Mouse (Mus musculus) cerebellum, adult 11 months (tissue): ENCODE measurements around the gene Dapp1.
"Not testable (repeated sequence)": the region's sequence is repeated elsewhere in the genome, so short reads cannot be mapped to it uniquely, and the experiment has no call there.

ENCODE experiments used
- DNase-seq: peaks from one replicate; pipeline ENCODE4 v3.0.0; 2022

Gene Dapp1

DNA sequence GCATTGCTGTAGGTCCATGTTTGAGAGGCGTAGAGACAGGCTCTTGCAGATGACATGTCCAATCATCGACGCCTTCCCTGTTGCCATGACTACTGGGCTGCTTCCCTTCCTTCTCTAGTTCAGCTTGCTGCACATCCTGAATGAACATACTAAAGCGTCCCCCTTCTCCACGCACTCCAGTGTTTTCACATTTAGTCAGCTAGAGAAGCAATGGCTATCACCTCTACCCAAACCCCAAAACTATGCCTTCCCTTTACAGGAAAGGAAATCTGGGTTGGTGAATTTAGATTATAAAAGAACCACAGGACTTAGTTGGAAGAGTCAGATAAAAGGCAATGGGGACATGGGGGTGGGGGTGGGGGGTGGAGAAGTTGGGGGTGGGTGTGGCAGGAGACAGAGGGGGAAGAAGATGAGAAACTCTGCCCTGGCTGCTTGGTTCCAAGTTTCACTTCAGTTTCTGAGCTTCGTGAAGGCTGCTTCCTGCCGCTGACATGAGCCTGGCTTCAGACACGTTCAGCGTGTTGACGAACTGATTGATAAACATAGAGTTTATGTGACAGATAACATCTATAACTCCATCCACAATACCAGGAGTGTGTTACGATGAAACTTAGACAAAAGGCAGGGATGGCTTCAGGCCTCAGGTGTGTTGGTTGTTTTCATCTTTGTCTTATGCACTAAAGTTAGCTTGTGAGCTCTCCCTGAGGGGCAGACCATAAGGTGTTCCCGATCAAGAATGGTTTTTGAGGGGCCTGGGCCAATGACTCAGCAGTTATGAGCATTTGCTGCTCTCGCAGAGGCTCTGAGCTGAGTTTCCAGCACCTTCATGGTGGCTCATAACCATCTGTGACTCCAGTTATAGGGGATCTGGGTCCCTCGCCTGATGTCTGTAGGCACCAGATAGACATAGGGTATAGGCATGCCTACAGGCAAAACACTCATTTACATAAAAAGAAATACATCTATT, 28.1 kb downstream of the Dapp1 start:
- DNase-seq: no peak

DNA sequence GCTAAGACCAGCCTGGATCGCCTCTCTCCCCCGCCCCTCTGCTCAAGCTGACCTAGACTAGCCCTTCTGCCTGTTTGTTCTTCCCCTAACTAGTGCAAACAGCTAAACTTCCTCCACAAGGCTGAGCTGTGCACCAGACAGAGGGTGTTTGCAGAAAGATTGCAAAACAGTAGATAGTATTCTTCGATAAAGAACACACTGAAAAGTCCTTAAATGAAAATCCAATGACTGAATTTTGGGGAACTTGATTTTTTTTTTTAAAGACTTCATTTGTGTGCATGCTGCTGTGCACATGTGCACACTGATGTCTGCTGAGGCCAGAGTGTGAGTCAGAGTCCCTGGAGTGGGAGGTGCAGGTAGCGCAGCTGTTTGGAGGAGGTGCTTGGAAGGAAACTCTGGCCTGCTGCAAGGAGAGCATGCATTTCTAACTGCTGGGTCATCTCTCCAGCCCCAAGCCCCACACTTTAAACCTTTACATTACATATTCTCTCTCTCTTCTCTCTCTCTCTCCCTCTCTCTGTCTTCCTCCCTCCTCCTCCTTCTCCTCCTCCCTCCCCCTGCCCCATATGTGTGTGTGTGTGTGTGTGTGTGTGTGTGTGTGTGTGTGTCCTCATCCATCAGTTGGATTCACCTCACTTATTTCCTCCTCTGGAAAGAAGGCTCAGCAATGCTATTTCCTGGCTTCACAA, 29.0 kb downstream of the Dapp1 start:
- DNase-seq: no peak

DNA sequence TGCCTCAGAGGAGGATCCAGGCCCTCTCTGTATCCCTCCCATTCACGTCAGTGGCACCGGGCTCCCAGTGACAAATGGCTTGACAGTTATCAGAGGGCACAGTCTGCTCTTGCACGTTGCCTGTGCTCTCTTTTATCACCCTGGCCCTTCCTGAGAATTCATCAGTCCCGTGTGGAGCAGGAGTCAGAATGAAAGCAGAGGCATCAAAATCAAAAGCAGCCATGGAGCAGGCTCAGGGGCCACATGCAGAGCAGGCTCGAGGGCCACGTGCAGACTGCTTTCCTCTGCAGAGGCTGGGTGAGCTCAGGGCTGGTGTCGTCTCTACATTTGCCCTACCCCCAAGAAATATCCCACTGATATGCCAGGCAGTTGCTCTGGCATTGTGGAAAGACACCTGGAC, 29.5 kb downstream of the Dapp1 start:
- DNase-seq: no peak

DNA sequence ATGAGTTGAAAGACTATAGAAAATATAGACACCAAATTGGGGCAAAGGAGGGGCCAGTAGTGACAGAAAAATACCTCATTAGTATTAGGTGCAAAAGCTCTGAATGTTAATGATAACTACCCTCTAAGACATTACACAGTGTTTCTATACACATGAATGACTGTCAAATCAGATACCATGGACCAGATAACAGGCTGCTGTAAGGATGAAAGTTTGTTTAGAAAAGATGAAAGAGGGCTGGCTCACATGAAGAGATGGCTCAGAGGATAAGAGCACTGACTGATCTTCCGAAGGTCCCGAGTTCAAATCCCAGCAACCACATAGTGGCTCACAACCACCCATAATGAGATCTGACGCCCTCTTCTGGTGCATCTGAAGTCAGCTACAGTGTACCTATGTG, 30.0 kb downstream of the Dapp1 start:
- not testable (repeated sequence) for DNase-seq

DNA sequence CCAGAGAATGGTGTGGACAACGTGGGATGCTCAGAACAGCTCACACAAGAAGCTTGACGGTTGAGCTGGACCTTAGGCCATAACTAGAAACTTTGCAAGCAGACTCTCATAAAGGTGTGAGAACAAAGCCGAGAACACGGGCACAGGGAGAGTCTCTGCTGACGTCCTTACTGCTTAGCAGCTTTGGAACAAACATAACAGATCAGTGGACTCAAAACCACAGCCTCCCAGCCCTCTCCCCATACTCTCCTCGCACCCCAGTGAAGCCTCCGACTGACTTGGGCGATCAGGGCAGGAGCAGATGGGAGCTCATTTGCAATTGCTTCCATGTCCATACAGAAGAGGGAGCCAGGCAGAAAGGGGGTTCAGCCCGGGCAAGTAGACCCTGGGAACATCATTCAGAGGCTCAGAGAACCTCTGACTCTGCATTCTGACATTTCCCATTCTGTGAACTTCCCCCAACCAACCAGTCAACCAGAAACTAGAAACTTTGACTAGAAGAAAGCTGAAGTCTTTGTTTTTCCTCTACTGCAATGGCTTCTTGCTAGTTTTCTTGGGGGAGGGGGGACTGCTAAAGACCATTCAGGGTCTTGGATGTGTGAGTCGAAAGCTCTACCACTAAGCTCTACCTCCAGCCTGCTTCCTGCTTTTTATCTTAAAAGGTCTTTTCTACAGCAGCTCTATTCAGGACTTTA, 31.0 kb downstream of the Dapp1 start:
- no peak for DNase-seq

DNA sequence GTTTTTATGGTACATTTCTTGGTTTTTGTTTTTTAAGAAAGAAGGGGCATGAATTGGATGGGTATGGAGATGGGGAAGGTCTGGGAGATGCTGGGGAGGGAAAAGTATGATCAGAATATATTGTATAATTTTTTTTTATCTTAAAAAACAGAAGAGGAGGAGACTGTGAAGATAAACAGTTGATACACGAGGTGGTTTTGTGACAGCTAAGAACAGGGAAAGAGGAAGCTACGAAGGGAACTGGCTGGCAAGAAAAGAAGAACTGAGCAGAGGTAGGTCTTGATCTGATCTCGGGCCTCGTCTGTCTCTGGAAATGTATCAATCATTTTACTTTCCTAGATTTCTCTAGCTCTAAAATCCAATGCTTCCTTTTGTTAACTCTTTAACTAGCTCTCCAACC, 33.8 kb downstream of the Dapp1 start:
- DNase-seq: no peak

DNA sequence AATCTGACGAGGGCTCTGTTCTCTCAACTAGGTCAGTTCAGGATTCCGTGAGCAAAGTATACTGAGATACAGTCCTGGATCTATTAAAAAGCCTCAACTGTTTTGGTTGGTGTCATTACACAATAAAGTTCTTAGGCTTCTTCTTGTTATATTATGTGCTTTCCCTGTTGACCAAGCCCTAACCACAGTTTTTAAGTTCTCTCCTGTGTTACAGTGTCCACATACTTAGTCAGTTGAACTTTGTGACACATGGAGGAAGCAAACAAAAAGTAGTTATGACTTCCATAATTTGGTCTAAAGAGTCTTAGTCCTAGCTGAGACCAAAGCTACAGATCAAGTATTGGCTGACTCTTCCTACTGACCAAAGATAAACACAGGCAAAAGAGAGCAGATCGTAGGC, 34.5 kb downstream of the Dapp1 start:
- no peak for DNase-seq

DNA sequence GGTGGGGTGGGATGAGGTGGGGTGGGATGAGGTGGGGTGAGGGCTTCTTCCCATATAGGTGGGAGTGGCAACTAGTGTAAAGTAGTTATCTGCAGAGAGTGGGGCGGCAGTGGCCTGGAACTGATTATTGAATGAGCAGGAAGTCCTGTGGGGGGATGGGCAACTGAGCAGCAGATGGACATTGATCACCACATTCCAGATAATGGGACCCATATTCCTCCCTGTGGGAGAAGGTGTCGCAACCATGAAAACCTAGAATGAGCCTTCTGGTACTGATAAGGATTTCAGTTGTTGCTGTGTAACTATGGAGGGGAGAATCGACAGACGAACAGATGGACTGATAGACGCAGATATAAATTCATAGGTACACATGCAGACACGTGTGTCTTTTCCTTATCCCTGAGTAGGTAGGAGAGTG, 37.6 kb downstream of the Dapp1 start:
- DNase-seq: no peak

DNA sequence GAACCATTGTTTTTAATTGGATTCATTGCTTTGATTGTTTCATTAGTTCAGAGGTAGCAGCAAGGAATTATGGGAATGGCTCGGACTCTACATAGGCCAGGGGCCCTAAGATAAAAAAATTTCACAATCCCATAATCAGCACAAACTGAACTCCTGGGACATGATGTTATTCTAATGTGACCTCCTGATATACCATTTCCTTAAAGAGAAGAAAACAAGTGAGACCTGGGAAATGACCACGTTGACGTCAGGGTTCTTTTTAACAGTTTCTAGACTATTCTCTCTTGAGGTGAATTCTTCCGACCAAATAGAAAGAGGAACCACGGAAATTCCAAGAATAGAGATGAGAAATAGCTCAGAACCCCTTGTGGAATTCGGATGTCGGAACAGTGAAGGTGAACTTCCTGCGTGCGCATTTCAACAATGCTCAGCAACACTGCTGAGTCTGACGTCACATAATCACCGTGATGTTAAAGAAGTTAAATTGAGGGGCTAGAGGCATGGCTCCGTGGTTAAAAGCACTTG, 39.2 kb downstream of the Dapp1 start:
- no peak for DNase-seq

DNA sequence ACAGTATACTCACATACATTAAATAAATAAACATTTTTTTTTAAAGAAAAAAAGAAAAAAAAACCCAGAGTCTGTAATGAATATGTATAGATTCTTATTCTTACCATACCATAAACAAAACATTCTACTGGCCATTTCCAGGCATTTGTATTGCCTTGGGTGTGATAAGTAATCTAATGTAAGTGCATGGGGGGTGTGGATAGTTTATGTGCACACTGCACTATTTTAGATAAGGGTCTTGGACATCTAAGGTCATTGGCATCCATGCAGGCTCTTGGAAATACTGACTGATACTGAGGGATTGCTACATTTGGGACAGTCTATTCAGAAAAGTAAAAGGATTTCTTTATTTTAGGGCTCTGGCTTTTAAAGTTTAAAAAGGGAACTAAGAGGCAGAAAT, 39.8 kb downstream of the Dapp1 start:
- no peak for DNase-seq

DNA sequence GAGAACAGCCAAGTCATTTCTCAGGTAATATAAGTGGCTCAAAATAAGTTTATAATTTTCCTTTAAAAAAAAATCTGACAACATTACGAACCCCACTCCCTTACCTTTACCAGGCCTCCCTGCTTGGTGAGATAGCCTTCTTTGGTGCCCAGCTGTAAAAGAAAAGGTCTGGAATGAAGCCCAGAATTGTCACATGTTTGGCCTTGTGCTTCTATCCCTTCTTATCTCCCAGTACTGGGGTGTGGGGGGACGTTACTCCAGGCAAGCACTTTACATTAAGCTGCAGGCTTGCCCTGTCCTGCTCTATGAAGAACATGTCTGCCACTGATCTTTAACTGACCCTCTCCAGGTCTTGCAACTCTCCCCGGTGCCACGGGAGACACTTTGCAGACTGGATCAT, 40.6 kb downstream of the Dapp1 start:
- no peak for DNase-seq

DNA sequence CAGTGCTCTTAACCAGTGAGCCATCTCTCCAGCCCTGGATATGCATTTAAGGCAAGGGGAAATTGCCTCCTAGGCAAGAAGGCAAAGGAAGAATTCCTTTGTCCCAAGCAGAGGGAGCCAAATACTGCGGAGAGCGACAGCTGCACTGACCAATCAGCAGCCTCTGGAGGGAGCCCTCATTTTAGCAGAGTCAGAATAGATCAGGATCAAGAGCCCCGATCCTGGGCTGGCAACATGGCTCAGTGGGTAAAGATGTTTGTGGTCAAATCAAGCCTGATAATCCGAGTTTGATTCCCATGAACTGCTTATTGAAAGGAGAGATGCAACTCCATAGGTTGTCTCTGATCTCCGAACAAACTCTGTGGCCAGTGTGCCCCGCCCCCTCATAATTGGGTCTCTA, 42.7 kb downstream of the Dapp1 start:
- no peak for DNase-seq

DNA sequence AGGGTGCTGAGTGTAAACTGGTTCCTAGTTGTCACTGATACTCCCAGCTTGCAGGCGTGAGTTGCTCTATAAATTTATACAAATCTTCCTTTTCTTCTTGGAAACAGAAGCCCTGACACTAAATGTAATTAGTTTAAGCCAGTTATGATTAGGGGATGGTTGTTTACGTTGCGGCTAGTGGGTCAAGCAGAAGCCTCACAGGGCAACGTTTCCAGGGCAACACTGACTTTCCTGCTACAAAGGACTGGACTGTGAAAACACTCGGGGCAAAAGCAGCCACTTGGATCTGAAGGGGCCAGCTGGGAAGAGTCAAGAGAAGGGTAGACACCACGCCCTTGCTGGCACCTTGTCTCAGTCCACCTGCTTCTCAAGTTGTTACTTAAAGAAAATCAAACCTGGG, 44.8 kb downstream of the Dapp1 start:
- DNase-seq: no peak

DNA sequence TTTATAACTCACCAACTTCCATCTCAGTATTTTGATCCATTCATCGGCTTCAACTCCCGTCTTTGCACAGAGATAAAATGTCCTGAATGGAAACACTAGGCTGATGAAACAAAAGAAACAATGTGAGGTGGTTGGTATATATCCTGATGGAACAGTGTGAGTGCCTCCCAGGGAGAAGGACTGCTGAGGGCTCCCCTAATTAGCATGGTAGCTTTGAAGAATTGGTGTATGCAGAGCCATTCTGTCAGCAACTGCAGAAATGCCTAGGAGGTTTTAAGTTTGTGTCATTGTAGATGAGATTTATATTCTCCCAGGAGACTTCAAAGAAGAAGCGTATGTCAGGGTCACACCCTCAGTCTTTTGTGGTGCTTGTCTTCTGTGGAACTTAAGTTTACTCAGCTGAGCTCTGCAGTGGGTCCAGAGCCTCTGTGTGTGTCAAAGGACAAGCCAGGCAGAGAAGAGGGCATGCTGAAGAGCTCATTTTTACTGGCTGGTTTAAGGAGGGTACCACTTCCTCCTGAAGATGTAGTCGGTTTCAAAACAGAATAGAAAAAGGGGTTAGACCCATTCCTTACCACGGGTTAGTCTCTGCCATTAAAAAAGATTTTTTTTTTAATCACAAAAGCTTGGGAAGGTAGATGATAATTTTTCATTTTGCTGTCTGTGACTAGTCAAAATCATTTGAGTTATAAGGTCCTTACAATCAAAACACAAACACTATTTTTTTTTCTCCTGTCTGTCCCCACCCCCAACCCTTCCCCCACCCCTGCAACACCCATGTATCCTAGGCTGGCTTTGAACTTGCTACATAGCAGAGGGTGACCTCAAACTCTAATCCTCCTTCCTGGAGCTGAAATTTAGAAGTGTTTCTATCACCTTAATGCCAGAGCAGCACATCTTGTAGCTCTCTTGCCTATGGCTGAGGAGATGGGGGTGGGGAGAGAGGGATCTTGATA, 45.5 kb downstream of the Dapp1 start:
- DNase-seq: no peak

DNA sequence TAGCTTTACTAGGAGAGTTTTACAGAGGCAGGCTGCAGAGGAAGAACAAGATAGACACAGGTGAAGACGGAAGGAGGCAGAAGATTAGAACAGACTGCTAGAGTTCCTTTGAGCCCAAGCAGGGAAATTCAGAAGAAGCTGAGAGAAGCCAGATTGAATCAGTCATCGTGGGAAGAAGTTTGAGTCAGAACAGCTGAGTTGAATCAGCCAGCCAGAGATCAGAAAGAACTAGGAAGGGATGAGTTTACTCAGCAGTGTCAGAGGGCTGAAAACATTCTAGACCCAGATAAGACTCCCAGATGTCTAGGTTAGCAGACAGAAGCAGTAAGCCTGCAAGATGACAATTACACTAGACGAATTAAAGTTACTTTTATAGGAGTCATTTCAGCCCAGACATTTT, 47.4 kb downstream of the Dapp1 start:
- no peak for DNase-seq

DNA sequence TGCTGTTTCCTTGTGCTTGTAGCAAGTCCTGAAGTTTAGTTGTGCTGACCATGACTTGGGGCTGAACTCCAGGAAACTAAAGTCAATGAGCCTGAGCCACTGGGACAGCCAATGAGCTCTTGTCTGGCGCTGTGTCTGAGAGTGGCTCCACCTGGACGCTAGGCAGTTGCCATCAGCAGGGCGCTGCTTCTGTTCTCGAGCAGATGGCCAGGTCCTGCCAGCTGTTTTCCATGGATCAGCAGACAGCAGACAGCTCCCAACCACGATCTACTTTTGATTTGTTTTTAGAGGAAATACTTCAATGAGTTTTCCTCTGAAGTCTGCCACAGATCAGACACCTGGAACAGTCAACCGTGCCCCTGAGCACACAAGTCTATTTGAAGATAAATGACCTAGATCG, 48.6 kb downstream of the Dapp1 start:
- no peak for DNase-seq

DNA sequence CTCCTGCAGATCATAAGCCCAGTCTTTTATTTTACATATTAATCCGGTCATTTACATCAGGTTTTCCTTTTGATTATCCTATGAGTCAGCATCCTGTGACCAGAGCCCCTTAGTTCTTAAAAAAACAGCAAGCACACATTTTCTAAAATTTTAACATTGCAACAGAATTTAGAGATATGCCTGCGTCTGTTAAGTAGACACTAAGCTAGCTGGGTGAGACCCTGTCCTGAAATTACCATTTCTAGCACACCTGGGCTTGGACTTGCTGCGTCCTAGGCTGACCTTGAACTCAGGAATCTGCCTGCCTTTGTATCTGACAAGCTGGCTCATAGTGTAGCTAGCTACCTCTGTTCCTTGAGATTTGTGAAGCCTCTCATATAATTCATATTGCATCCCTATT, 51.4 kb downstream of the Dapp1 start:
- no peak for DNase-seq

DNA sequence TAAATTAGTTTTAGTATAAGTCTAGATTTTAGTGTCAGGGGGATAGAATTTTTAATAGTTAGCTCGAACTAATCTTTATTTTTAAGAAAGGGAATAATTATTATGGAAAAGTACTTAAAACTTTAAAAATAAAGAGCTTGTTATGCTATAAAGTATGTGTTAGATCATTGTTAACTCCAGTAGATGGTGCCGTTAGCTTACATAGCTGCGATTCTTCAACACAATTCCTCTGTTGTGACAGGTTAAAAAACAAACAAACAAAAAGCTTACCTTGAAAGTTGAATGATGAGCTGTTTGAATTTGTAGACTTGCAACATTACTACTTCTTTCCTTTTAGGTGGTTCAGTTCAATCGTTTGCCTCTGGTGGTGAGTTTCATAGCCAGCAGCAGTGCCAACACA, 54.3 kb downstream of the Dapp1 start:
- DNase-seq: no peak

DNA sequence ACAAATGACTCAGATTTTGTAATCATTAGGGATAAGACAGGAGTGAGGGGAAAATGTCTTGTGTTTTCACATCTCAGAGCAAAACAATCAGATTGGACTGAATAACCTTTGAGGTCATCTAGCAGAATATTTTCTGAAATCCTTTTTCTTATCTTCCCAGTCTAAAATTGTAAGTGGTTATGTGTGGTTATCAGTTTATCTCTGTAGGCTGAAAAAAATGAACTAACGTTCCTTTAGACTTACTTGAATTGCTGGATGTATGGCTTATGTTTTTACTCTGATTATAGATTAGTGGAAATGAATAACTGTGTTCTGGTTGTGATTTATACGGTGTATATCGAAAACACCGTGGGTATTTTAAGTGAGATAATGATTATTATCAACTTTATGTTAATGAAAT, 60.8 kb downstream of the Dapp1 start:
- no peak for DNase-seq

DNA sequence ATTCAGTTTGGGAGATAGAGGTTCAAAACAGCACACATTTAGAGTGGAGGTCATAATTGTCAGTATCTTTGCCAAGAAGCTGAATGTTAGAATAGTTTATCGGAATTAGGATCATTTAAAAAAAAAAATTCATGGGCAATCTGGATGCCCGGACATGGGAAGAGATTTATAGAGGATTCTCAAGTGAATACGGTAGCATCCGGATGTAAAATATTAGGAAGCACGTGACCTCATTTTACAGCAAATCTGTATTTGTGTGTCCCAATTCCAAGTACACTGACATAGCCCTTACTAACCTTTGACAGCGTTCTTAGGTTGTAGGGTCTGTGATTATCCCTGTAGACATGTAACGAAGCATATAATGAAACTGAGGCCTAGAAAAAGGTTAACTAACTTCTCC, 61.9 kb downstream of the Dapp1 start:
- no peak for DNase-seq

DNA sequence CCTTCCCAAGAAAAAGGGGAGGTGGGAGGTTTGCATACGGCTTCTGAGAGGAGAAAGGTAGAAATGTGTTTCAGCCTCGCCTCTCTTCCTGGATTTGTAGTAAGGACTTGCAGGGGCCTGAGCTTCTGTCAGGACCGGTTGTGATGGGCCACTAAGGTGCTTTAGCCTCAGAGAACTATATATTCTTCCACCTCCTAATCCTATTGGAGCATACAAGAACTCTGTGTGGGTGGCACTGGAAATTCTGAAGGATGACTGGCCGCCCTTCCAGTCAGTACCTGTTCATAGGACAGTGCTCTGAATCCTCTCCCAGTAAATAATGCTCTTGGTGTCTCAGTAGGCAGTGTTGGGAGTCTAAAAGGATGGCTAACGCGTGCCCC, 62.4 kb downstream of the Dapp1 start:
- no peak for DNase-seq

DNA sequence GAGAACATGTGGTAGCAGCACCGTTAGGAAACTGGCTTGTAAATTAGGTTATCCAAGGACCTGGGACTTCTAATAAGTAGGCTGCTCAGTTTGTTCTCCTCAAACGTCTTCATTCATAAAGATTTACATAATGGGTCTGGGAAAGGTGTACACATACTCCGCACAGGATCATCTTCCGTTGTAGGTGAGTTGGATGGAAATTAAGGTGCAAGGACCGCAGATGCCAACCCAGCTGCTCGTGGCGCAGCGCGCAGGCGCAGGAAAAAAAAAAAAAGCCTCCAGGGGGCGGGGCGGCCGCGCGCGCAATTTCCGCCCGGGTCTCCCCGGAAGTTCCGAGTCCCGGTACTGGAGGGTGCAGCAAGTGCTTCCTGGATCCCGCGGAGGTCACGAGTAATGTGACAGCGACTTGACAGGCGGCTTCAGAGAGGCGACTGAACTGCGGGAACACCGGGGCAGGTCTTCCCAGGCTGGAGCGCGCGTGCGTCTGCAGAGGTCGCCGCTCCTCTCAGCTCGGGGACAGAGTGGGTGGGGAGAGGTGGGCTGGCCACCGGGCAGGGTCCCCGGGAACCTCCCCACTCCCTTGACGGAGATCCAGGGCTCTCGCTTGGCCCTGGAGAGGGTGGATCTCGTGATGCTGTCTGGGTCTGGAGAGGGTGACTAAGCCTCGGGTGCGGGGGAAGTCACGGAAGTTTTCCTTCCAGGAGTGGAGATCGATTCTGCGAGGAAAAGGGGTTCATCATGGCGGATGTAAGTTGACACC, 63.0 kb downstream of the Dapp1 start, which contains the start of gene Lamtor3:
TSS of gene Lamtor3 (plus strand) at position 335 of the 760 bp plus-strand sequence.
- peak; percentile 84 for DNase-seq
